Mouse (Mus musculus) stomach, postnatal 0 days (tissue): Measurements from ENCODE around the gene Morc2a. TPM values are rescaled to one million over a fixed set of nuclear protein-coding genes. Genes with fewer than 3 reads are reported as not detected.

Experiments used
- ATAC-seq: fragments of 200-750 bp; cut with Nextera tagmentation; 2 replicates; pipeline ENCODE4 v1.8.0; 2017; ENCODE audit not compliant: low FRiP score, low TSS enrichment
- DNase-seq: peaks from one replicate; pipeline ENCODE4 v3.0.0-alpha.2; 2016; ENCODE audit warnings: low spot score
- H3K27ac ChIP-seq: fragments of 300-500 bp; sonication (generic); replicated peaks from 2 replicates; pipeline ENCODE4 v1.5.1; 2014; ENCODE audit warnings: mild to moderate bottlenecking, control low read depth
- H3K27me3 ChIP-seq: fragments of 300-500 bp; sonication (generic); 2 replicates; pipeline ENCODE4 v1.6.1; 2014; ENCODE audit warnings: low read length; ENCODE audit not compliant: control insufficient read depth, insufficient read depth
- H3K36me3 ChIP-seq: fragments of 300-500 bp; sonication (generic); 2 replicates; pipeline ENCODE4 v1.6.1; 2014; ENCODE audit warnings: low read length, mixed read lengths; ENCODE audit not compliant: control insufficient read depth, insufficient read depth
- H3K4me1 ChIP-seq: fragments of 300-500 bp; sonication (generic); replicated peaks from 2 replicates; pipeline ENCODE4 v1.6.1; 2014; ENCODE audit warnings: antibody characterized with exemption; ENCODE audit not compliant: control insufficient read depth, insufficient read depth
- H3K4me2 ChIP-seq: fragments of 300-500 bp; sonication (generic); replicated peaks from 2 replicates; pipeline ENCODE4 v1.6.1; 2014; ENCODE audit warnings: low read depth, mild to moderate bottlenecking, control low read depth, moderate library complexity
- H3K4me3 ChIP-seq: fragments of 300-500 bp; sonication (generic); 2 replicates; pipeline ENCODE4 v1.5.1; 2014; ENCODE audit warnings: low read depth, low read length, control low read depth
- H3K9ac ChIP-seq: fragments of 300-500 bp; sonication (generic); 2 replicates; pipeline ENCODE4 v1.6.1; 2014; ENCODE audit warnings: mild to moderate bottlenecking, low read length, control low read depth, mixed read lengths
- H3K9me3 ChIP-seq: fragments of 300-500 bp; sonication (generic); 2 replicates; pipeline ENCODE4 v1.6.1; 2016; ENCODE audit warnings: low read length; ENCODE audit not compliant: control insufficient read depth
- CTCF ChIP-seq: IDR thresholded peaks from 2 replicates; pipeline ENCODE4 v1.5.1; 2016; ENCODE audit warnings: antibody characterized with exemption, low read depth, mild to moderate bottlenecking, moderate library complexity
- EP300 ChIP-seq: optimal IDR thresholded peaks from 2 replicates; pipeline ENCODE3; 2016; ENCODE audit warnings: antibody characterized with exemption
- whole genome bisulfite sequencing: fragments of 180-500 bp; shearing (Covaris S2); extraction: QIAGEN DNeasy Blood & Tissue Kit; methylation state at CpG from one replicate; pipeline ENCODE4 v1.1.7; 2014; 5-methylcytosine and 5-hydroxymethylcytosine counted together
- polyA plus RNA-seq: library from polyadenylated mRNA; unstranded; fragments of >200 nt; fragmentation: Nextera tagmentation; extraction: Ambion mirVana; gene quantifications from 2 replicates; pipeline ENCODE4 v1.2.1, GENCODE M21; 2015

Morc2a gene
- polyA plus RNA-seq, 1 experiment from 2014 or later: 6.9 TPM

GRCm38 (mm10) chr11:3731469-3731868 lies 82.5 kb downstream of the Morc2a start:
- Histone ChIP-seq H3K4me2 (no peak overlapping the region), H3K4me3 (no peak overlapping the region), H3K4me1 (no peaks in the 10 kb centered on the region), H3K27ac (no peak overlapping the region), H3K9me3 (no peaks in the 10 kb centered on the region), H3K9ac (no peak overlapping the region), H3K27me3 (peaks cover 2% of the 10 kb centered on the region; the same call in 1 of the 2 replicates), H3K36me3 (no peaks in the 10 kb centered on the region)
- ATAC-seq (no peak), DNase-seq (no peak)
- no peak for TF ChIP-seq CTCF
- no peak for TF ChIP-seq EP300
- WGBS: 85% methylated on average over 4 of the region's 4 CpGs

GRCm38 (mm10) chr11:3733933-3734636 lies 85.1 kb downstream of the Morc2a start:
- WGBS: 75% methylated on average over 14 of the region's 14 CpGs
- Histone ChIP-seq H3K9me3 (no peaks in the 10 kb centered on the region), H3K9ac (no peak overlapping the region), H3K4me2 (no peak overlapping the region), H3K4me3 (no peak overlapping the region), H3K27ac (no peak overlapping the region), H3K27me3 (peaks cover 2% of the 10 kb centered on the region; the same call in 1 of the 2 replicates), H3K4me1 (no peaks in the 10 kb centered on the region), H3K36me3 (no peaks in the 10 kb centered on the region)
- no peak for ATAC-seq
- DNase-seq: no peak
- no peak for TF ChIP-seq EP300
- no peak for TF ChIP-seq CTCF

- peaks cover 2% of the 10 kb centered on the region; the same call in 1 of the 2 replicates for H3K27me3 ChIP-seq
- H3K4me2 ChIP-seq: no peak overlapping the region
- H3K36me3 ChIP-seq: no peaks in the 10 kb centered on the region
- H3K9ac ChIP-seq: no peak overlapping the region
- TF ChIP-seq CTCF (no peak), EP300 (no peak)
- 74% methylated on average over 11 of the region's 11 CpGs for WGBS
- DNase-seq (no peak), ATAC-seq (no peak)
- no peak overlapping the region for H3K27ac ChIP-seq
- no peaks in the 10 kb centered on the region for H3K4me1 ChIP-seq
- no peak overlapping the region for H3K4me3 ChIP-seq
- no peaks in the 10 kb centered on the region for H3K9me3 ChIP-seq
Measured at GRCm38 (mm10) chr11:3735715-3736114, 86.7 kb downstream of the Morc2a start.

GRCm38 (mm10) chr11:3738778-3739177 lies 89.8 kb downstream of the Morc2a start:
- Histone ChIP-seq H3K9me3 (no peaks in the 10 kb centered on the region), H3K27ac (no peak overlapping the region), H3K4me1 (no peaks in the 10 kb centered on the region), H3K9ac (no peak overlapping the region), H3K27me3 (peaks cover 2% of the 10 kb centered on the region; the same call in 1 of the 2 replicates), H3K36me3 (no peaks in the 10 kb centered on the region), H3K4me3 (no peak overlapping the region), H3K4me2 (no peak overlapping the region)
- no peak for TF ChIP-seq EP300
- TF ChIP-seq CTCF: no peak
- no peak for ATAC-seq
- DNase-seq: no peak
- 68% methylated on average over 2 of the region's 2 CpGs for WGBS

Other genes starting within 250 kb of the Morc2a start
- 69.3 and 73.9 TPM in 2 replicates for gene Limk2, start 240.0 kb upstream of the Morc2a start, polyA plus RNA-seq
- gene Rnf185, start 196.8 kb upstream of the Morc2a start, polyA plus RNA-seq: 19.4 and 20.9 TPM in 2 replicates
- 9.4 and 11.0 TPM in 2 replicates for gene Pla2g3, start 160.9 kb upstream of the Morc2a start, polyA plus RNA-seq
- 2.4 and 2.7 TPM in 2 replicates for gene Inpp5j, start 144.4 kb upstream of the Morc2a start, polyA plus RNA-seq
- gene Selenom, start 134.5 kb upstream of the Morc2a start, polyA plus RNA-seq: 179 and 191 TPM in 2 replicates
- 103 TPM in 2 replicates for gene Smtn, start 108.6 kb upstream of the Morc2a start, polyA plus RNA-seq
- gene Osbp2, start 214.7 kb downstream of the Morc2a start, polyA plus RNA-seq: 0.42 and 0.69 TPM in 2 replicates
- 0.12 TPM in 2 replicates for gene 4921536K21Rik, start 245.9 kb downstream of the Morc2a start, polyA plus RNA-seq
- 2.8 TPM in 2 replicates for gene Dusp18, start 246.0 kb downstream of the Morc2a start, polyA plus RNA-seq